Mouse (Mus musculus) neural tube, embryonic 13.5 days (tissue): Measurements from ENCODE around the gene Ssr3. TPM values are rescaled to one million over a fixed set of nuclear protein-coding genes. Genes with fewer than 3 reads are reported as not detected.

Source experiments
- ATAC-seq: fragments of 200-750 bp; cut with Nextera tagmentation; 2 replicates; pipeline ENCODE4 v1.8.0; 2017; ENCODE audit warnings: low read depth, mild to moderate bottlenecking, moderate TSS enrichment, moderate library complexity
- H3K27ac ChIP-seq: fragments of 300-500 bp; sonication (generic); replicated peaks from 2 replicates; pipeline ENCODE4 v1.5.1; 2015; ENCODE audit warnings: moderate library complexity, mild to moderate bottlenecking, inconsistent platforms
- H3K27me3 ChIP-seq: fragments of 300-500 bp; sonication (generic); 2 replicates; pipeline ENCODE4 v1.6.1; 2015; ENCODE audit warnings: mild to moderate bottlenecking, inconsistent platforms
- H3K36me3 ChIP-seq: fragments of 300-500 bp; sonication (generic); 2 replicates; pipeline ENCODE4 v1.6.1; 2015; ENCODE audit warnings: mild to moderate bottlenecking, inconsistent platforms
- H3K4me1 ChIP-seq: fragments of 300-500 bp; sonication (generic); replicated peaks from 2 replicates; pipeline ENCODE4 v1.6.1; 2015; ENCODE audit warnings: inconsistent platforms
- H3K4me2 ChIP-seq: fragments of 300-500 bp; sonication (generic); 2 replicates; pipeline ENCODE4 v1.6.1; 2015; ENCODE audit warnings: inconsistent platforms, mild to moderate bottlenecking, moderate library complexity
- H3K4me3 ChIP-seq: fragments of 300-500 bp; sonication (generic); 2 replicates; pipeline ENCODE4 v1.5.1; 2015; ENCODE audit warnings: mild to moderate bottlenecking, inconsistent platforms
- H3K9ac ChIP-seq: fragments of 300-500 bp; sonication (generic); 2 replicates; pipeline ENCODE4 v1.6.1; 2015; ENCODE audit warnings: moderate library complexity, mild to moderate bottlenecking, inconsistent platforms
- H3K9me3 ChIP-seq: fragments of 300-500 bp; sonication (generic); 2 replicates; pipeline ENCODE4 v1.6.1; 2016; ENCODE audit warnings: inconsistent platforms
- WGBS: fragments of 180-500 bp; shearing (Covaris S2); methylation state at CpG from one replicate; pipeline ENCODE4 v1.1.7; 2015; 5-methylcytosine and 5-hydroxymethylcytosine counted together
- polyA plus RNA-seq: library from polyadenylated mRNA; unstranded; fragments of >200 nt; fragmentation: Nextera tagmentation; extraction: Ambion mirVana; gene quantifications from 2 replicates; pipeline ENCODE4 v1.2.1, GENCODE M21; 2015

Gene Ssr3
- 163 and 188 TPM in 2 replicates for polyA plus RNA-seq

- H3K4me2 ChIP-seq = peak within 1 kb of the TSS; percentile 84
- WGBS = under 1% methylated on average over 36 of the region's 36 CpGs
- peak; percentile 100 for ATAC-seq
- H3K4me3 ChIP-seq = peak within 1 kb of the TSS; percentile 85
- H3K27me3 ChIP-seq = no peaks in the 10 kb centered on the region
- H3K36me3 ChIP-seq = peaks cover 23% of the 10 kb centered on the region
- peaks cover 19% of the 10 kb centered on the region for H3K4me1 ChIP-seq
- H3K27ac ChIP-seq = peak within 1 kb of the TSS; percentile 88
- H3K9me3 ChIP-seq = no peaks in the 10 kb centered on the region
- H3K9ac ChIP-seq = peak within 1 kb of the TSS; percentile 92
Measured at GRCm38 (mm10) chr3:65392421-65392817, at the start of gene Ssr3. Ssr3 (minus strand) TSS chr3:65392623.

GRCm38 (mm10) chr3:65441586-65442111 is 49.2 kb upstream of the Ssr3 start:
- H3K27ac ChIP-seq = peak overlapping the region; percentile 64
- H3K4me2 ChIP-seq = peak overlapping the region; percentile 26; the same call in 1 of the 2 replicates
- H3K27me3 ChIP-seq = no peaks in the 10 kb centered on the region
- H3K9ac ChIP-seq = no peak overlapping the region
- ATAC-seq = peak; percentile 51
- H3K36me3 ChIP-seq = no peaks in the 10 kb centered on the region
- H3K4me3 ChIP-seq = no peak overlapping the region
- peaks cover 33% of the 10 kb centered on the region for H3K4me1 ChIP-seq
- WGBS = 33% methylated on average over 8 of the region's 8 CpGs
- H3K9me3 ChIP-seq = no peaks in the 10 kb centered on the region

GRCm38 (mm10) chr3:65438511-65439228 is 46.2 kb upstream of the Ssr3 start:
- Histone ChIP-seq H3K4me3 (no peak overlapping the region), H3K9me3 (no peaks in the 10 kb centered on the region), H3K27me3 (no peaks in the 10 kb centered on the region), H3K36me3 (no peaks in the 10 kb centered on the region), H3K27ac (no peak overlapping the region), H3K9ac (no peak overlapping the region), H3K4me2 (no peak overlapping the region), H3K4me1 (peaks cover 25% of the 10 kb centered on the region)
- ATAC-seq = no peak
- 85% methylated on average over 7 of the region's 7 CpGs for WGBS

- Histone ChIP-seq H3K27ac (no peak overlapping the region), H3K4me1 (0 out of 2 replicates have a peak, but pooled peaks cover 3% of the 10 kb centered on the region), H3K27me3 (no peaks in the 10 kb centered on the region), H3K4me2 (no peak overlapping the region), H3K9me3 (no peaks in the 10 kb centered on the region), H3K36me3 (no peaks in the 10 kb centered on the region), H3K4me3 (no peak overlapping the region), H3K9ac (no peak overlapping the region)
- WGBS = 76% methylated on average over 2 of the region's 2 CpGs
- ATAC-seq = no peak
Measured at GRCm38 (mm10) chr3:65435812-65436211, 43.4 kb upstream of the Ssr3 start.

- Histone ChIP-seq H3K9ac (no peak overlapping the region), H3K4me3 (no peak overlapping the region), H3K36me3 (no peaks in the 10 kb centered on the region), H3K9me3 (no peaks in the 10 kb centered on the region), H3K27me3 (no peaks in the 10 kb centered on the region), H3K27ac (no peak overlapping the region), H3K4me1 (no peaks in the 10 kb centered on the region), H3K4me2 (no peak overlapping the region)
- WGBS = 86% methylated on average over 11 of the region's 11 CpGs
- ATAC-seq = no peak
Measured at GRCm38 (mm10) chr3:65435101-65435571, 42.7 kb upstream of the Ssr3 start.

- ATAC-seq = no peak
- Histone ChIP-seq H3K4me1 (no peaks in the 10 kb centered on the region), H3K36me3 (no peaks in the 10 kb centered on the region), H3K4me3 (no peak overlapping the region), H3K9ac (no peak overlapping the region), H3K27me3 (no peaks in the 10 kb centered on the region), H3K4me2 (no peak overlapping the region), H3K27ac (no peak overlapping the region), H3K9me3 (no peaks in the 10 kb centered on the region)
- WGBS = 89% methylated on average over 5 of the region's 5 CpGs
Measured at GRCm38 (mm10) chr3:65432236-65432635, 39.8 kb upstream of the Ssr3 start.

- no peak overlapping the region for H3K27ac ChIP-seq
- H3K4me2 ChIP-seq = no peak overlapping the region
- H3K4me1 ChIP-seq = no peaks in the 10 kb centered on the region
- H3K9ac ChIP-seq = no peak overlapping the region
- 86% methylated on average over 3 of the region's 3 CpGs for WGBS
- ATAC-seq = no peak
- H3K27me3 ChIP-seq = no peaks in the 10 kb centered on the region
- no peaks in the 10 kb centered on the region for H3K9me3 ChIP-seq
- no peaks in the 10 kb centered on the region for H3K36me3 ChIP-seq
- no peak overlapping the region for H3K4me3 ChIP-seq
Measured at GRCm38 (mm10) chr3:65419706-65420105, 27.3 kb upstream of the Ssr3 start.

- Histone ChIP-seq H3K9me3 (no peaks in the 10 kb centered on the region), H3K4me2 (no peak overlapping the region), H3K4me1 (no peaks in the 10 kb centered on the region), H3K36me3 (no peaks in the 10 kb centered on the region), H3K4me3 (no peak overlapping the region), H3K27me3 (no peaks in the 10 kb centered on the region), H3K9ac (no peak overlapping the region), H3K27ac (no peak overlapping the region)
- 68% methylated on average over 5 of the region's 5 CpGs for WGBS
- ATAC-seq = no peak
Measured at GRCm38 (mm10) chr3:65417913-65418594, 25.6 kb upstream of the Ssr3 start.

- Histone ChIP-seq H3K9me3 (no peaks in the 10 kb centered on the region), H3K4me3 (no peak overlapping the region), H3K27ac (no peak overlapping the region), H3K27me3 (no peaks in the 10 kb centered on the region), H3K4me1 (no peaks in the 10 kb centered on the region), H3K9ac (no peak overlapping the region), H3K36me3 (no peaks in the 10 kb centered on the region), H3K4me2 (no peak overlapping the region)
- no peak for ATAC-seq
Measured at GRCm38 (mm10) chr3:65416571-65416970, 24.1 kb upstream of the Ssr3 start.

GRCm38 (mm10) chr3:65407891-65408290 is 15.5 kb upstream of the Ssr3 start:
- Histone ChIP-seq H3K4me1 (no peaks in the 10 kb centered on the region), H3K9me3 (no peaks in the 10 kb centered on the region), H3K4me3 (no peak overlapping the region), H3K27me3 (no peaks in the 10 kb centered on the region), H3K36me3 (no peaks in the 10 kb centered on the region), H3K4me2 (no peak overlapping the region), H3K9ac (no peak overlapping the region), H3K27ac (no peak overlapping the region)
- no peak for ATAC-seq

GRCm38 (mm10) chr3:65405781-65406180 is 13.4 kb upstream of the Ssr3 start:
- Histone ChIP-seq H3K9ac (no peak overlapping the region), H3K4me3 (no peak overlapping the region), H3K9me3 (no peaks in the 10 kb centered on the region), H3K4me2 (no peak overlapping the region), H3K4me1 (no peaks in the 10 kb centered on the region), H3K27me3 (no peaks in the 10 kb centered on the region), H3K36me3 (no peaks in the 10 kb centered on the region), H3K27ac (no peak overlapping the region)
- no peak for ATAC-seq
- WGBS = 79% methylated on average over 4 of the region's 4 CpGs

GRCm38 (mm10) chr3:65397566-65397965 is 5.1 kb upstream of the Ssr3 start:
- no peaks in the 10 kb centered on the region for H3K9me3 ChIP-seq
- no peak overlapping the region for H3K27ac ChIP-seq
- 95% methylated on average over 3 of the region's 3 CpGs for WGBS
- no peak for ATAC-seq
- no peaks in the 10 kb centered on the region for H3K27me3 ChIP-seq
- no peak overlapping the region for H3K4me3 ChIP-seq
- H3K9ac ChIP-seq = no peak overlapping the region
- no peaks in the 10 kb centered on the region for H3K4me1 ChIP-seq
- H3K36me3 ChIP-seq = no peaks in the 10 kb centered on the region
- H3K4me2 ChIP-seq = no peak overlapping the region
